ENCODE assay signal across 22 mouse cellular contexts in genomic region chrX:80220754-80221153, GRCm38 (mm10).
A peak's percentile ranks its signal among the peaks of the same experiment; 100 is the strongest.
DNase-seq lines count a peak whose midpoint lies in the region; TF ChIP-seq lines count a peak whose summit lies in the region.
"Had no signal": no experiment of that assay in that cellular context is flagged by ENCODE, and none has a peak within 500 bp of the region (broad histone marks: within the 10 kb centered on the region; RNA-seq: fewer than 3 reads in every experiment).

No protein-coding gene starts in this region.

- H3K4me1 ChIP-seq in ES-E14 (ENCODE audit: control insufficient read depth in 2 of 2, insufficient read depth in 2 of 2, low read length in 2 of 2, poor library complexity in 1 of 2): no peaks in the 10 kb centered on the region
- H3K4me1 ChIP-seq: embryonic facial prominence, embryonic 10.5 days; embryonic facial prominence, embryonic 13.5 days; forebrain, embryonic 12.5 days; forebrain, embryonic 15.5 days; hindbrain, embryonic 12.5 days; hindbrain, embryonic 15.5 days had no signal

- DNase-seq in ES-E14 (ENCODE audit: low read depth, low spot score) (peak; percentile 16), liver (no peak)
- DNase-seq in embryo, embryonic 10 days (ENCODE audit: low spot score): peak; percentile 7
- DNase-seq in embryo, embryonic 9.5 days (ENCODE audit: extremely low spot score): peak; percentile 2
- no peak for DNase-seq in retina, embryonic 14.5 days (ENCODE audit: low spot score)
- no peak for DNase-seq in testis, postnatal 10 days (ENCODE audit: low spot score)
- DNase-seq: adrenal gland, adult 2 months; adrenal gland, postnatal 14 days; B cell, adult 2 months; cerebellum, adult 11 months; cerebellum, adult 2 months; cerebellum, adult 9-11 months; cerebellum, postnatal 25 days; gastrocnemius, postnatal 14 days; heart, adult 11 months had no signal

- H3K27ac ChIP-seq in ES-E14 (ENCODE audit: insufficient read depth, low read depth, low read length, poor library complexity, severe bottlenecking): no peak overlapping the region
- H3K27ac ChIP-seq: embryonic facial prominence, embryonic 10.5 days; embryonic facial prominence, embryonic 13.5 days; forebrain, embryonic 12.5 days; forebrain, embryonic 15.5 days; hindbrain, embryonic 12.5 days; hindbrain, embryonic 15.5 days had no signal

- in situ Hi-C loops in ES-E14 (cut with MboI; ENCODE audit: low sequenced_read_pairs in 2 of 2, unreplicated experiment in 2 of 2): no loop called here

- no peak overlapping the region for H3K4me3 ChIP-seq in ES-E14 (ENCODE audit: insufficient read depth in 1 of 2, low read depth in 1 of 2, low read length in 2 of 2, poor library complexity in 1 of 2, severe bottlenecking in 1 of 2)
- H3K4me3 ChIP-seq: embryonic facial prominence, embryonic 10.5 days; embryonic facial prominence, embryonic 13.5 days; erythroblast, embryonic 14.5 days; forebrain, embryonic 12.5 days; forebrain, embryonic 15.5 days; hindbrain, embryonic 12.5 days; hindbrain, embryonic 15.5 days had no signal

- H3K9ac ChIP-seq in ES-E14 (ENCODE audit: insufficient read depth, low read depth, low read length, poor library complexity, severe bottlenecking): no peak overlapping the region
- H3K9ac ChIP-seq: embryonic facial prominence, embryonic 13.5 days; forebrain, embryonic 12.5 days; forebrain, embryonic 15.5 days; hindbrain, embryonic 12.5 days; hindbrain, embryonic 15.5 days had no signal

- no peaks in the 10 kb centered on the region for H3K36me3 ChIP-seq in ES-E14 (ENCODE audit: control insufficient read depth, insufficient read depth, low read length, poor library complexity, severe bottlenecking)
- H3K36me3 ChIP-seq: embryonic facial prominence, embryonic 10.5 days; embryonic facial prominence, embryonic 13.5 days; forebrain, embryonic 12.5 days; forebrain, embryonic 15.5 days; hindbrain, embryonic 12.5 days; hindbrain, embryonic 15.5 days had no signal

- no peaks in the 10 kb centered on the region for H3K9me3 ChIP-seq in ES-E14 (ENCODE audit: control insufficient read depth, insufficient read depth, low read depth, low read length)
- H3K9me3 ChIP-seq: embryonic facial prominence, embryonic 10.5 days; embryonic facial prominence, embryonic 13.5 days; forebrain, embryonic 12.5 days; forebrain, embryonic 15.5 days; hindbrain, embryonic 12.5 days; hindbrain, embryonic 15.5 days had no signal

TF ChIP-seq in ES-E14, 5 proteins besides CTCF, POLR2A, EP300 and RAD21:
- TF ChIP-seq ZNF384 (IDR thresholded peaks at IDR 0.05; ENCODE audit: low read depth, low read length): no peak
- TF ChIP-seq HCFC1 (IDR thresholded peaks at IDR 0.05; ENCODE audit: borderline replicate concordance, insufficient read depth, low read length): no peak
- TF ChIP-seq ZC3H11A (IDR thresholded peaks at IDR 0.05; ENCODE audit: borderline replicate concordance, low read depth, low read length): no peak
- TF ChIP-seq MAFK (IDR thresholded peaks at IDR 0.05; ENCODE audit: insufficient read depth, low read depth, low read length): no peak
- no peak for TF ChIP-seq CHD2 (IDR thresholded peaks at IDR 0.05; ENCODE audit: low read depth, low read length)

Comparison
In these comparisons a context has a peak if more than half of its experiments do, and no peak if none do; other contexts are left out.
1. DNase-seq: peak in ES-E14 (single experiment), embryo, embryonic 10 days (single experiment) and embryo, embryonic 9.5 days (single experiment); none in liver (single experiment), retina, embryonic 14.5 days (single experiment) and testis, postnatal 10 days (single experiment).